Mouse (Mus musculus) liver, embryonic 14.5 days (tissue): ENCODE results near the gene Inppl1. TPM values are rescaled to one million over a fixed set of nuclear protein-coding genes. Genes with fewer than 3 reads are reported as not detected.
A peak's percentile ranks its signal among the peaks of the same experiment; 100 is the strongest.

ENCODE experiments used
- ATAC-seq: fragments of 200-750 bp; cut with Nextera tagmentation; 2 replicates; pipeline ENCODE4 v1.8.0; 2017; ENCODE audit warnings: moderate number of reproducible peaks, mild to moderate bottlenecking, moderate library complexity; ENCODE audit not compliant: insufficient read depth
- DNase-seq, 3 experiments: peaks; one replicate each; pipeline ENCODE4 v3.0.0-alpha.2; 2012 to 2013; ENCODE audit warnings: low read depth in 3 of 3, low spot score in 3 of 3
- H3K27ac ChIP-seq: fragments of 300-500 bp; sonication (generic); 2 replicates; pipeline ENCODE4 v1.5.1; 2014; ENCODE audit warnings: moderate library complexity, mild to moderate bottlenecking, control low read depth, inconsistent platforms
- H3K27me3 ChIP-seq: fragments of 300-500 bp; sonication (generic); 2 replicates; pipeline ENCODE4 v1.6.1; 2014; ENCODE audit warnings: mild to moderate bottlenecking, low read length, moderate library complexity; ENCODE audit not compliant: control insufficient read depth, insufficient read depth
- H3K36me3 ChIP-seq: fragments of 300-500 bp; sonication (generic); replicated peaks from 2 replicates; pipeline ENCODE4 v1.6.1; 2014; ENCODE audit warnings: low read depth; ENCODE audit not compliant: control insufficient read depth, insufficient read depth
- H3K4me1 ChIP-seq, 2 experiments: fragments of 200-500 bp in 1 of 2; fragments of 300-500 bp in 1 of 2; sonication (generic) in 1 of 2; replicated peaks; 2 replicates each; pipeline ENCODE4 v1.6.1; 2012 to 2014; ENCODE audit warnings: antibody characterized with exemption in 1 of 2, inconsistent platforms in 1 of 2, low read length in 1 of 2; ENCODE audit not compliant: control insufficient read depth in 2 of 2, insufficient read depth in 2 of 2
- H3K4me2 ChIP-seq: fragments of 300-500 bp; sonication (generic); 2 replicates; pipeline ENCODE4 v1.6.1; 2014; ENCODE audit warnings: low read depth, mild to moderate bottlenecking, control low read depth, moderate library complexity
- H3K4me3 ChIP-seq, 2 experiments: fragments of 200-500 bp in 1 of 2; fragments of 300-500 bp in 1 of 2; sonication (generic) in 1 of 2; 2 replicates each; pipeline ENCODE4 v1.5.1; 2012 to 2014; ENCODE audit warnings: low read depth in 2 of 2, low read length in 2 of 2, mild to moderate bottlenecking in 2 of 2, control low read depth in 1 of 2, inconsistent platforms in 1 of 2, moderate library complexity in 1 of 2; ENCODE audit not compliant: insufficient read depth in 1 of 2
- H3K9ac ChIP-seq: fragments of 300-500 bp; sonication (generic); replicated peaks from 2 replicates; pipeline ENCODE4 v1.6.1; 2014; ENCODE audit warnings: mild to moderate bottlenecking, control low read depth, moderate library complexity
- H3K9me3 ChIP-seq: fragments of 300-500 bp; sonication (generic); 2 replicates; pipeline ENCODE4 v1.6.1; 2016; ENCODE audit warnings: low read length, mixed read lengths; ENCODE audit not compliant: control insufficient read depth
- CTCF ChIP-seq: IDR thresholded peaks from 2 replicates; pipeline ENCODE4 v1.5.1; 2016; ENCODE audit warnings: antibody characterized with exemption, low read depth, control low read depth
- EP300 ChIP-seq: IDR thresholded peaks from 2 replicates; pipeline ENCODE4 v1.6.1; 2016; ENCODE audit warnings: antibody characterized with exemption, low read depth
- WGBS: fragments of 180-500 bp; shearing (Covaris S2); extraction: QIAGEN DNeasy Blood & Tissue Kit; methylation state at CpG from one replicate; pipeline ENCODE4 v1.1.7; 2014; ENCODE audit not compliant: insufficient replicate concordance; 5-methylcytosine and 5-hydroxymethylcytosine counted together
- polyA plus RNA-seq, 2 experiments: library from polyadenylated mRNA; depleted of rRNA in 1 of 2; stranded (reverse) in 1 of 2; unstranded in 1 of 2; fragments of >200 nt; fragmentation: Nextera tagmentation in 1 of 2; extraction: Ambion mirVana in 1 of 2; gene quantifications; 2 replicates each; pipeline versions ENCODE4 v1.2.1 to v1.2.3; 2012 to 2014

Gene Inppl1
- polyA plus RNA-seq, 2 experiments, result 0.69 to 4.4 TPM

GRCm38 (mm10) chr7:101875978-101876377 is 37.9 kb upstream of the Inppl1 start:
- ATAC-seq (no peak), DNase-seq (no peak)
- Histone ChIP-seq H3K27ac (no peak overlapping the region), H3K4me1 (peaks cover 0 to 3% of the 10 kb centered on the region in 2 experiments; a peak in 1 of 4 replicates), H3K27me3 (no peaks in the 10 kb centered on the region), H3K9ac (no peak overlapping the region), H3K9me3 (no peaks in the 10 kb centered on the region), H3K4me2 (no peak overlapping the region), H3K36me3 (no peaks in the 10 kb centered on the region), H3K4me3 (no peak overlapping the region)
- TF ChIP-seq EP300 (no peak), CTCF (no peak)
- WGBS, result 63% methylated on average over 1 of the region's 1 CpGs

- Histone ChIP-seq H3K9ac (no peak overlapping the region), H3K4me3 (no peak overlapping the region)
Observed at GRCm38 (mm10) chr7:101871296-101871695, 33.3 kb upstream of the Inppl1 start.

GRCm38 (mm10) chr7:101870629-101871028 is 32.6 kb upstream of the Inppl1 start, which contains the start of gene Folr1:
Gene Folr1 (minus strand): TSS chr7:101870788.
- no peak for DNase-seq
- no peaks in the 10 kb centered on the region for H3K27me3 ChIP-seq
- no peak within 1 kb of the TSS for H3K9ac ChIP-seq
- H3K27ac ChIP-seq, result no peak within 1 kb of the TSS
- no peak for ATAC-seq
- 47% methylated on average over 2 of the region's 2 CpGs for WGBS
- H3K4me1 ChIP-seq, result peaks cover 0 to 3% of the 10 kb centered on the region in 2 experiments; a peak in 2 of 4 replicates
- no peak for TF ChIP-seq EP300
- no peak for TF ChIP-seq CTCF
- no peak within 1 kb of the TSS for H3K4me3 ChIP-seq
- H3K36me3 ChIP-seq, result no peaks in the 10 kb centered on the region
- no peaks in the 10 kb centered on the region for H3K9me3 ChIP-seq
- H3K4me2 ChIP-seq, result no peak within 1 kb of the TSS

More at GRCm38 (mm10) chr7:101871296-101871695, 33.3 kb upstream of the Inppl1 start:
- Histone ChIP-seq H3K27ac (no peak overlapping the region), H3K27me3 (no peaks in the 10 kb centered on the region), H3K9me3 (no peaks in the 10 kb centered on the region), H3K36me3 (no peaks in the 10 kb centered on the region), H3K4me2 (no peak overlapping the region), H3K4me1 (peaks cover 0 to 3% of the 10 kb centered on the region in 2 experiments; a peak in 2 of 4 replicates)
- 70% methylated on average over 3 of the region's 3 CpGs for WGBS
- TF ChIP-seq CTCF (no peak), EP300 (no peak)
- DNase-seq (no peak), ATAC-seq (peak; percentile 35; the same call in 1 of the 2 replicates)

GRCm38 (mm10) chr7:101869163-101869500 is 31.1 kb upstream of the Inppl1 start:
- ATAC-seq, result no peak
- WGBS, result 60% methylated on average over 7 of the region's 7 CpGs
- H3K9me3 ChIP-seq, result no peaks in the 10 kb centered on the region
- no peaks in the 10 kb centered on the region for H3K36me3 ChIP-seq
- H3K27ac ChIP-seq, result no peak overlapping the region
- DNase-seq, result no peak
- H3K4me1 ChIP-seq, result peaks cover 0 to 3% of the 10 kb centered on the region in 2 experiments; a peak in 2 of 4 replicates
- no peaks in the 10 kb centered on the region for H3K27me3 ChIP-seq
- no peak overlapping the region for H3K4me2 ChIP-seq
- no peak overlapping the region for H3K9ac ChIP-seq
- H3K4me3 ChIP-seq, result no peak overlapping the region
- TF ChIP-seq CTCF (no peak), EP300 (no peak)

GRCm38 (mm10) chr7:101868241-101869162 is 30.5 kb upstream of the Inppl1 start:
- DNase-seq (no peak), ATAC-seq (no peak)
- WGBS, result 63% methylated on average over 13 of the region's 13 CpGs
- H3K27ac ChIP-seq, result no peak overlapping the region
- no peaks in the 10 kb centered on the region for H3K9me3 ChIP-seq
- H3K4me3 ChIP-seq, result no peak overlapping the region
- no peaks in the 10 kb centered on the region for H3K27me3 ChIP-seq
- TF ChIP-seq EP300 (no peak), CTCF (no peak)
- H3K4me2 ChIP-seq, result no peak overlapping the region
- H3K4me1 ChIP-seq, result peaks cover 0 to 3% of the 10 kb centered on the region in 2 experiments; a peak in 2 of 4 replicates
- no peak overlapping the region for H3K9ac ChIP-seq
- no peaks in the 10 kb centered on the region for H3K36me3 ChIP-seq
